Mouse (Mus musculus) G1E-ER4 (cell line): Measurements from ENCODE around the gene Sema3a. TPM values are rescaled to one million over a fixed set of nuclear protein-coding genes. Genes with fewer than 3 reads are reported as not detected.

ENCODE experiments used
- GATA1 ChIP-seq: IDR thresholded peaks from one replicate; pipeline ENCODE4 v1.8.0; 2012; ENCODE audit warnings: low read length, inconsistent platforms
- polyA plus RNA-seq: library from polyadenylated mRNA; stranded (reverse); fragments of >175 nt; gene quantifications from 2 replicates; pipeline ENCODE4 v1.2.3, GENCODE M21; 2012

Sema3a gene
- 0.06 and 0.11 TPM in 2 replicates for polyA plus RNA-seq

- TF ChIP-seq GATA1 = no peak
Measured at GRCm38 (mm10) chr5:13125241-13125692, at the start of gene Sema3a. TSS of gene Sema3a (plus strand) at chr5:13125414.

- TF ChIP-seq GATA1 = no peak
Measured at GRCm38 (mm10) chr5:13084777-13085439, 40.3 kb upstream of the Sema3a start.

DNA sequence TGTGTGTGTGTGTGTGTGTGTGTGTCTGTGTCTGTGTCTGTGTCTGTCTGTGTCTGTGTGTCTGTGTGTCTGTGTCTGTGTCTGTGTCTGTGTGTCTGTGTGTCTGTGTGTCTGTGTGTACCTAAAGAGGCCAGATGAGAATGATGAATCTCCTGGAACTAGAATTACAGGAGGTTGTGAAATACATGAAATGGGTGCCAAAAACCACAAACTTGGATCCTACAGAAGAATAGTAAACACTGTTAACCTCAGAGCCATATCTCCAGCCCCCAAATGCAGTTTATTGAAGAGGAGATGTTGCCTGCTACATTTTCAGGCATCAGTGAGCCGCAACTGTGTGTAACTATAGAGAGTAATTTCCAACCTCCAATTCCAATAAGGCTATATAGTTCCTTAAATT lies 34.8 kb upstream of the Sema3a start:
- no peak for TF ChIP-seq GATA1

DNA sequence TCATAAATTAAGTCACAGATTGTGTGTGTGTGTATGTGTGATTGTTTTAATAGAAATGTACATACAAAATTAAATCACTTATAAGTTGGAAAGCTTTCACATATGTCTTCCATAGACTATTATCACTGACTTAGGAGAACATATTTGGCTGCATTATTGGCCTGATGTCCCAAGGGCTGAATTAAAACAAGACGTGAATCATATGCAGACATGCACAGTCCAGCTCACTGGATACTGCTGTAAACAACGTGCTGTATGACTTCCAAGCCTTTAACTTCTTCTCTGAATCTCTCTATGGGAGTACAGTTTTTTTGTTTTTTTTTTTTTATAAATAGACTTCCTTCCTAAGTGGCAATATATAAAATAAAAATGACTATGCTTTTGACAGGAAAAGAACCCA lies 15.7 kb upstream of the Sema3a start:
- TF ChIP-seq GATA1 = no peak

DNA sequence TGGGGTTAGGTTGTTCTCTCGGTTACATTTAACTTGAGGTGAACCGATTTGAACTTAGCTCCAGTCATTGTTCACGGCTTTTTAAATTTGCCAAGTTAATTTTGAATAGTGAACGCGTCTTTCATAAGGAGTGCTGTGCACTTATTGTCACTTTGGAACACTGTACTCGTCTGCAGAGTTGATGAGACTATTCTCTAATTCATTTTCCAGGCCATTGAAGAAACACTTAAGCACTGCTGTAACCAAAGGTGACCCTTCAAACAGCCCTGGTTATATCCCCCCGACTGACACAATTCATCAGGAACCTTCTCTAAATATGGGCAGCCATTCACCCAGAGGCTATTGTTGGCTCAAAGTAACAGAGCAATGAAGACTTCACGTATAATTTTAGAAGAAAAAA lies 8.0 kb upstream of the Sema3a start:
- TF ChIP-seq GATA1 = no peak

- no peak for TF ChIP-seq GATA1
Measured at GRCm38 (mm10) chr5:13125757-13126156, 543 bp downstream of the Sema3a start.

DNA sequence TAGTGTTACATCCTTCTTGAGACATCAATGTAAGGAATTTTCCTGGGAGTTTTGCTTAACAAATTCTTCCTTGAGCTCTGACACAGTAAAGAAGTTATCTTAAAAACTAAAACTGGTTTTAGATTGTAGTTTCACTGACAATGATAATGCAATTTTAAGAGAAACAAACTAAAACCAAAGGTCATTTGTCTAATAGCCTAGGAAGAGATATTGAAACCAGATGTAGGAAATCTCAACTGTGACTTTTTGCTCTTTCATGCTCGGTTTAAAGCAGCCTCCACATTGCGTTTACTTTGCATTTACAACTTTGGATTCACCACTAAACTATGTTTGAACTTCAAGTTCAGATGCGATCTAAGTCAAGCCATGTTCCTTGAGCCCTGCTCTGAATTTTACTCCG lies 982 bp downstream of the Sema3a start:
- TF ChIP-seq GATA1 = no peak

GRCm38 (mm10) chr5:13127121-13127520 lies 1.9 kb downstream of the Sema3a start:
- TF ChIP-seq GATA1 = no peak

DNA sequence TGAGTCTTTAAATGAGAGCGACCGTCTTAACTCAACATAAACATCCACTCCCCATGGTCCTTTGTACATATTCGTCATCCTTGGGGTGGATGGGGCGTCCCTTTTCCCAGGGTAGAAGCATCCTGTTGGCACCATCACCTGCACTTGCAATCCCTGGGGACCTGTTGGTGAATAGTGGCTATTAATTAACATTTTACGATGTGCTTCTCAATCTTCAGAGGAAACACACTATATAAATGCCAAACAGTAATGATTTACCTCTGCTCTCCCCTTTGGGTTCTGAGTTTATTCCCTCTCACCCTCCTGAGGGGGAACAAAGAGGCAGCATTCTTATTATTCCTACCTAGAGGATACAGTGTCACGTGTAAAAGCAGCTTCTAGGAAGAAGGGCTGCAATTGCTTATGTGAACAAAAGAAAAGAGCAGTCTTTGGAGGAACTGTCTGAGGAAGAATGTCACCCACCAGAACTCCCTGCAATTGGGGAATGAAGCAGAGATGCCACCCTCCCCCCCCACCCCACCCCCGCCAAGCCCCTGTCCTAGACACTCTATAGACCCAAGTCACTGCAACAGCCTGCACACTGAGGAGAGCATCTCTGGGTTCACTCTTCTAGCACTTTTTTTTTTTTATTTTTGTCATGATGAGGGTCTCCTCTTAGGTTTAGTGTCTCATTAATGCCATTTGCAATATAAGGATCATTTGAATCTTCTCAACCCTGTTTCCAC lies 19.7 kb downstream of the Sema3a start:
- TF ChIP-seq GATA1 = no peak

DNA sequence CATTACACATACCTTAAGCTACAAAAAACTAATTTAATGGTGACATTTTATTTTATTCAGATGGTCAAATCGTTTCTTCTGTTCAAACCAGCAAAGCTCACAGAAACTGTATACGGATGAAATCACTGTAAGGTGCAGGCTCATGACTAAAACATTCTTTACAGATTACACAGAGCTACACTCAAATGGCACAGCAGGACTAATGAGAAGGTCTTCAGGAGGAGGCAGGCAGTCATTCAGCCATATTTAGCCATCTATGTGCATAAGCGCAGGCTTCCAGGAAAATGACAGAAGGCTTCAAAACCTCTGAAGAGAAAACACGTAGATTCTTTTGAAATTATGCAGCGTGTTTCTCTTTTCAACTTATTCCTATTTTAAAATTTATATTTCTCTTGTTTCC lies 24.7 kb downstream of the Sema3a start:
- TF ChIP-seq GATA1 = no peak

- no peak for TF ChIP-seq GATA1
Measured at GRCm38 (mm10) chr5:13151002-13151401, 25.8 kb downstream of the Sema3a start.

DNA sequence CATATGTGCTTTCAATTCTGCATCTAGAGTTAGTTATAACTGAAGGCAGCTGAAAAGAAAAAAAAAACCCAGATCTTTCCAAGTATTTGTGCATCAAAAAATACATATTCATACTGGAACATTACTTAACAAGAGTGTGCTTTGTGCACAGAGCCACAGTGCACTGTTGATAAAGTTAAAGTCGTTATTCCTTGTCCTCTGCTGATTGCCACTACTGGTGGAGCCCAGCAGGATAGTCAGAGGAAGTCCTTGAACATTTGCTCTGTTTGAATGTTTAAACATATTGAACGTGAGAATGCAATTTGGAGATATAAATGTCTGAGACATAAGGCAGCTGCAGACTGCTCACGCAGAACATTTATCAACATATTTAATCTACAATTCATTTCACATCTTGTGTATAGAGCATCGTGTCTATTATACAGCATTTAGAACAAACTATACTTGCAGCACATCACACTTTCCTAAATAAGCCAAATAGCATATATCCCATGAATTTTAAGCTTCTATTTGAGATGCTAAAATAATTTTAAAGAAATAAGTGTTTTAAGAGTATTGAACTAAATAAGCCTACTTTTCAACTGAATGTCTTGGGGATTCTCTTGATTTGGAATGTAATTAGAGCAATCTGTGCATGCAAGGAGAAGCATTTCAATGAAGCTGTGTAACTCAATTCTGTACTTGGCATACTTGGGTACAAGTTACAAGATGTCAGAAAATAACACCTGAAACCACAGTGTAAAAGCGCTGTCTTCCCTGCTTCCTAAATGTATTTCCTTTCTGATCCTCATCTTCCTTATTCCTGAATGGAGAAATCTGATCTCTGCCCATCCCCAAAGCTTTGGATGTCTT lies 32.8 kb downstream of the Sema3a start:
- no peak for TF ChIP-seq GATA1

DNA sequence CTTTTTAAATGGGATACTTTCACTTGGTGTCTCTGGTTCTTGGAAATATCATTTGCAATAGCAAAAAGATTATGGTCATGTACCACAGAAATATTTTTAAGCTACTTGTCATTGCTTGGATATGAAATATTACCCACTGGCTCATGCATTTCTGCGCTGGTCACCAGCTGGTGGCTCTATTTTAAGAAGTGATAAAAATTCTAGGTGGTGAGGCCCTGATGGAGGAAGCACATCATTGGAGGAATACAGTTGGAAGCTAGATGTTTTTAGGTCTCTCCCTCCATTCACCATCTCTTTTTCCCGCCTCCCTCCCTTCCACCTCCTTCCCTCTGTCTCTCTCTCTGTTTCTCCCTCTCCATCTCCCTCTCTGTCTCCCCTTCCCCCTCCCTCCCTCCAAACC lies 57.0 kb downstream of the Sema3a start:
- TF ChIP-seq GATA1 = no peak

DNA sequence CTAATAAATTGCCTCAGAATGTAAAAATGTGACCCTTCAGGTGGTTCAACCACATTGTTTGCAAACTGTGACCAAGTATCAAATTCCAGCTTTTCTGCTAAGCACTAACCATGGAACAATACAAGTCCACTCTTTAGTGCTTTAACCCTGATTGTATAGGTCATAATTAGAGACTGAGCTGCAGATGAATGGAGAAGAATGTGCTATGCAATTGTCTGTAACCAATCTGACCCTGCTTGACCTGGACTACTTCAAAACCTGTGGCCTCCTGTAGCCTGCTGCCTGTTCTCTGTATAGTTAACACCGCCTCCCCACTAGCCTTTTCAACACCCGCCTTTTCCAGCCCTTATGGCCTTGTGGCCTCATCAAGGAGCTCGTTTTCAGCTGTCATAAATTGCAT lies 72.7 kb downstream of the Sema3a start:
- no peak for TF ChIP-seq GATA1

- no peak for TF ChIP-seq GATA1
Measured at GRCm38 (mm10) chr5:13199709-13200108, 74.5 kb downstream of the Sema3a start.

DNA sequence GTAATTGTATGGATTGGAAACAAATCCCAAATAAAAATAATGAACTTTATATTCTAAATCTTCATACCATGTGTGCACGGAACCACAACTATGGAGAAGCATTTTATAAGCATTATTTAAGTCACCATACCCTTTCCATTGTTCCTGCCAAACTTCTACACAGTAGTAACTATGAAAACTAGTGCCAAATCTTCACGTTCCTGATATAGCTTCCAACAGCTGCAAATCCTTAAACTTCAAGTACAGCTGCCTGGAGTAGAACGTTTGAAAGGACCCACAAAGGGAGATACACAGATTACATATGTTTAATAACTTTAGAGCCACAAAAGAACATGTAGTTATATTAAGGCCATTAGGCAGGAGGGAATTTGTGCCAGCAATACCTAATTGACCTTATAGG lies 130.1 kb downstream of the Sema3a start:
- no peak for TF ChIP-seq GATA1
